Mouse (Mus musculus) ES-Bruce4 (cell line): ENCODE results near the gene Mto1.

Experiments
- CTCF ChIP-seq: IDR thresholded peaks from one replicate; pipeline ENCODE4 v1.8.1; 2011; ENCODE audit warnings: low read depth, low read length
- EP300 ChIP-seq: IDR thresholded peaks from 2 replicates; pipeline ENCODE4 v1.6.1; 2011; ENCODE audit warnings: low read depth, low read length; ENCODE audit not compliant: insufficient read depth
- POLR2A ChIP-seq: IDR thresholded peaks from one replicate; pipeline ENCODE4 v1.8.1; 2011; ENCODE audit warnings: low read length; ENCODE audit not compliant: insufficient read depth

DNA sequence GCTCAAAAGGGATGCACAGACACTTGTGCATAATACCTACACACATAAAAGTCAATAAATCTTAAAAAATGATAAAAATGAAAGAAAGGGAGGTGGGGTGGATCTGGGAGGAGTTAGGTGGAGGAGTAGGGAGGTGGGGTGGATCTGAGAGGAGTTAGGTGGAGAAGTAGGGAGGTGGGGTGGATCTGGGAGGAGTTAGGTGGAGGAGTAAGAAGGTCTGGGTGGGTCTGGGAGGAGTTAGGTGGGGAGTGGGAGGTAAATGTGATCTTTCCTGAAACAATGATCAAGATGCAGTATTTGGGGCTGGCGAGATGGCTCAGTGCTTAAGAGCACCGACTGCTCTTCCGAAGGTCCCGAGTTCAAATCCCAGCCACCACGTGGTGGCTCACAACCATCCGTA lies 57.2 kb downstream of the Mto1 start:
- TF ChIP-seq POLR2A, result no peak
- no peak for TF ChIP-seq CTCF
- TF ChIP-seq EP300, result no peak
